Mouse (Mus musculus) lung, adult 2 months (tissue): ENCODE data around the gene Hs2st1.

Source experiments
- CTCF ChIP-seq: fragments of 200-500 bp; IDR thresholded peaks from 2 replicates; pipeline ENCODE4 v1.5.1; 2011; ENCODE audit warnings: mild to moderate bottlenecking, low read length, control low read depth; ENCODE audit not compliant: insufficient read depth
- POLR2A ChIP-seq: fragments of 200-500 bp; IDR thresholded peaks from 2 replicates; pipeline ENCODE4 v1.6.1; 2011; ENCODE audit warnings: low read depth, mild to moderate bottlenecking, control low read depth, low read length, borderline replicate concordance; ENCODE audit errors: extremely low read depth

DNA sequence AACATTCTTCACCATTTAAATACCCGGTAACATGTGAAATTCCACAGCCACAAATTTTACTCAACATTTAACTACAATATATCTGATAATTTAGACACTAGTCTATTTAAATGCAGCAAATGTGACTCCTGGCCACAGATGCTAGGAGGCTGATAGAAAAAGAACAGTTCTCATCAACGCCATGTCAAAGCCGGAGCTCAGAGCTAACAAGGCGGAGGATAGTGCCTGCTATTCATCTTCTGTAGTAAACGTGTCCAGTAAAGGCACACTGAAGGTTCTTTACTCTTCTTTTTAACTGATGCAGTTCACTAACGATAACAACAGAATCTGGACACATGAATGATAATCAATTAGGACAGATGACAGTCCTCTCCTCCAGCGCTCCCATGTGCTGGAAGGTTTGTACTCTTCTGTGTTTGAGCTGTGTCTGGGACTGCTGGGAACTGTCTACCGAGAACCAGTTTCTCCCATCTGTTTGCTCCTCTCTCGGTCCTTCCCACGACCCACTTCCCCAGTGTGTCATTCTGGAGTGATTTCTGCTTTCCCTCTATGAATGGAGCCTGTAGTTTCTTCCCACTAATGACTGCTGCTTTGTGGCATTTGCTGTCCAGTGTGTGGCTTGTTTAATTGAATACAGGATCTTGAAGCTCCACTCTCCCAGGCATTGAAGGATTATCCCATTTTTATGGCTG, 50.3 kb downstream of the Hs2st1 start:
- TF ChIP-seq CTCF (no peak), POLR2A (no peak)
